Mouse (Mus musculus) right cerebral cortex, adult 18-20 months (tissue): ENCODE data around the gene Neurog1.

Experiments used
- DNase-seq: peaks from one replicate; pipeline ENCODE4 v3.0.0; 2022; ENCODE audit warnings: mixed read lengths

Neurog1 gene

GRCm38 (mm10) chr13:56209067-56209411 is 42.9 kb downstream of the Neurog1 start:
- no peak for DNase-seq

- DNase-seq = no peak
These were observed 43.5 kb downstream of the Neurog1 start for GRCm38 (mm10) chr13:56208225-56209066.
